Mouse (Mus musculus): Measurements from ENCODE around the gene Dennd4c.
"Not testable (repeated sequence)": the region's sequence is repeated elsewhere in the genome, so short reads cannot be mapped to it uniquely, and the experiment has no call there.

The Dennd4c gene

GRCm38 (mm10) chr4:86810604-86811003 lies 62.2 kb downstream of the Dennd4c start:
- peak; percentile 20 to 32 for DNase-seq

GRCm38 (mm10) chr4:86814850-86815249 lies 66.5 kb downstream of the Dennd4c start:
- no peak for DNase-seq

DNA sequence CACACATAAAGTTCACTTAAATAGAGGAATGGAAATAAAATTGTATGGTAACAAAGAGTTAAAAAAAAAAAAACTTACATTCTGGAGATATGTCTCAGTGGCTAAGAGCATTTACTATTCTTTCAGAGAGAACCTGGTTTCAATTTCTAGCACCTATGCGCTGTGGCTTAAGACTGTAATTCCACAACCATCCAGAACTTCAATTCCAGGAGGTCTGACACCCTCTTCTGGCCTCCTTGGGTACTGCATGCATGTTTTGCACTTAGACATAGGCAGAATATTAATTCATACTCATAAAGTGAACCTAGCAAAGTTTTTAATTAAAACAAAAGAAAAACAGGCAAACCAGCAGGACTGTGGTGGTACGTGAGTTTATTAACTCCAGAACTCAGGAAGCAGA lies 74.8 kb downstream of the Dennd4c start:
- DNase-seq = peak; percentile 66 to 82

DNA sequence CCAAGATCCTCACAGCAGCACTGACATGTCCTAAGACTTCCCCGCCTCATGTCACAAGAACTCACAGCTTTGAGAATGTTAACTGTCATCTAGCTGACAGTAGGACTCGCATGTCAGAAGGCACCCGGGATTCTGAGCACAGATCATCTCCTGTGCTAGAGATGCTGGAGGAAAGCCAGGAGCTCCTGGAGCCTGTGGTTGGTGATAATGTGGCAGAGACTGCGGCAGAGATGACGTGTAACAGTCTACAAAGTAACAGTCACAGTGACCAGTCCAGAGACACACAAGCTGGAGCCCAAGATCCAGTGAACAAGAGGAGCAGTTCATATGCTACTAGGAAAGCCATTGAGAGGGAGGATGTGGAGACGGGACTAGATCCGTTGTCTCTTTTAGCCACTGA lies 76.8 kb downstream of the Dennd4c start:
- peak; percentile 9 to 12 for DNase-seq

DNA sequence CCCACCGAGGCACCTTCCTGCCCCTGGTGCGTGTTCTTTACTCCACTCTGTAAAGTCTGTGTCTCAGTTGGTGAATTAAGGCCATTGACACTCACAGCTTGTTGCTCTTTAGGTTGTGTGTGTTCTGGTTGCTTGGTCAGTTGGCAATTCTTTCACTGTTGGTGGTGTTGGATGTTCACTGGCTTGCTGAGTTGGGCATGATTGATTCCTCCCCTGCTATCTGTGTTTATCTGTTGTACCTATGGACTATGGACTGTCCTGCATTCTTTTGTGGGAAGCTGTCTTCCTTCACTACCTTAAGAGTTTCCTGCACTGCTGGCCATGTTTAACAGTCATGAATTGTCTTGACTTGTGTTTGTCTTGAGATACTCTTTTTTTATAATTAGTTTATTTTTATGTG lies 83.5 kb downstream of the Dennd4c start:
- no peak for DNase-seq

- DNase-seq = not testable (repeated sequence)
These were observed 92.8 kb downstream of the Dennd4c start for GRCm38 (mm10) chr4:86841141-86841540.

DNA sequence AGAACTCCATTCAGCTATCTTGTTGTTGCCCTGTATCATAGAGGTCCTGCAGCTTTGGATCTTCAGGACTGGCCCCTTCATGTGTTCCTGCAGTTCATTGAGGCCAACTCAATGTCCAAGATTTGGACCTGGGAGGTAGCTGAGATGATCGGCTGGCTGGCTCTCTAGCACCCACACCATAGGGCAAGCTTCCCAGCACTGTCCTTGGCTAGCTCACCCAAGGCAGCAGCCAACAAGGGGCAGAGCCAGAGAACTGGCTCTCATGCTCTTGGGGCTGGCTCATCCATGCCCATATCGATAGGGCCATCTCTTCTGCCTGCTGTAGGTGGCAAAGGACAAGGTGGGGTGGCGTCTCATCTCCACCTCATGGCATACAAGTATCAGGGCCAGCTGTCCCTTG lies 97.0 kb downstream of the Dennd4c start:
- peak; percentile 38 to 48 for DNase-seq

DNA sequence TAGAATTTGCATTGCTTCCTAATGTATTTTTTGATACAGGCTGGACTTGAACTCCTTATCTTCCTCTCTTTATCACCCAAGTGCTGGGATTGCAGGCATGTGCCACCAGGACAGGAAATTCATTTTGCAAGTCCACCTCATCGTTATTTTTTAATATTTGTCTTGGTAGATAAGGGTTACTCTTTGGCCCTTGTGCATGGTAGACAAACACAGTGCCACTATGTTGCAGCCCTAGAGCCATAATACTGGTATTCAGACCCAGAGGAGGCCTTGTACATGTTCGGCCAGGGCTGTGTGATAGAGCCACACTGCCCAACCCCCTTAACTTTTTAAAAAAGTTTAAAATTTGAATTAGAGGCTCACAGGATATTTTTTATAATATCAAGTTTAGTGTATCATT lies 98.9 kb downstream of the Dennd4c start:
- no peak for DNase-seq

- DNase-seq = no peak
These were observed 103.0 kb downstream of the Dennd4c start for GRCm38 (mm10) chr4:86851331-86851730.

GRCm38 (mm10) chr4:86852018-86852417 lies 103.7 kb downstream of the Dennd4c start:
- DNase-seq = no peak

GRCm38 (mm10) chr4:86852813-86853590 lies 104.6 kb downstream of the Dennd4c start:
- no peak for DNase-seq

- peak in 1 of 2 experiments; percentile 57 for DNase-seq
These were observed 108.2 kb downstream of the Dennd4c start for GRCm38 (mm10) chr4:86856304-86857112.

GRCm38 (mm10) chr4:86857113-86858069 lies 109.0 kb downstream of the Dennd4c start, which contains the start of gene Rps6:
Gene Rps6, minus strand, starts transcription at chr4:86857412.
- DNase-seq = peak; percentile 95 to 96

- peak; percentile 32 to 33 for DNase-seq
These were observed 109.7 kb downstream of the Dennd4c start for GRCm38 (mm10) chr4:86858070-86858440.

- DNase-seq = no peak
These were observed 115.7 kb downstream of the Dennd4c start for GRCm38 (mm10) chr4:86864087-86864486.

- no peak for DNase-seq
These were observed 123.6 kb downstream of the Dennd4c start for GRCm38 (mm10) chr4:86871988-86872387.

- DNase-seq = no peak
These were observed 124.7 kb downstream of the Dennd4c start for GRCm38 (mm10) chr4:86873072-86873471.

- DNase-seq = peak; percentile 68 to 76
These were observed 125.9 kb downstream of the Dennd4c start, which contains the start of gene Acer2 for GRCm38 (mm10) chr4:86874146-86874847. Gene Acer2, plus strand, starts transcription at chr4:86874396.

GRCm38 (mm10) chr4:86879477-86879876 lies 131.1 kb downstream of the Dennd4c start:
- no peak for DNase-seq

GRCm38 (mm10) chr4:86881178-86881577 lies 132.8 kb downstream of the Dennd4c start:
- no peak for DNase-seq

- no peak for DNase-seq
These were observed 134.1 kb downstream of the Dennd4c start for GRCm38 (mm10) chr4:86882413-86882812.

DNA sequence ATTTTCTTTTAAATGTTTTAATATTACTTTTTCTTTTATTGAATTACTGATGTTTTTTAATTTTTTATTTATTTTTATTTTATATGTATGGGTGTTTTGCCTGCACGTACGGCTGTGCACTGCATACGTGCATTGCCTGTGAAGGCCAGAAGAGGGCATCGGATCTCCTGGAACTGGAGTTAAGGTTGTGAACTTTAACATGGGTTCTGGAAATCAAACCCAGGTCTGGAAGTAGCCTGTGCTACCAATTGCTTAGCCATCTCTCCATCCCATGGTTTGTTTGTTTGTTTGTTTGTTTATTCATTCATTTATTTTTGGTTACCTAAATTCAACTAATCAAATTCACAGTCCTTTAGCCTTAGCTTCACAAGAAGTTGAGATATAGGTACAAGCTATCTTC lies 136.6 kb downstream of the Dennd4c start:
- peak; percentile 24 to 45 for DNase-seq
